Mouse (Mus musculus) brain, adult 2 months (tissue): ENCODE measurements around the gene Unc80.

ENCODE experiments used
- DNase-seq: peaks from one replicate; pipeline ENCODE4 v3.0.0; 2011; ENCODE audit warnings: low read depth, low spot score

The Unc80 gene

GRCm38 (mm10) chr1:66467821-66468703, at the start of gene Unc80:
Gene Unc80 (plus strand): TSS chr1:66468367.
- DNase-seq: peak; percentile 87

GRCm38 (mm10) chr1:66426073-66426472, 42.1 kb upstream of the Unc80 start:
- DNase-seq: peak; percentile 47

DNA sequence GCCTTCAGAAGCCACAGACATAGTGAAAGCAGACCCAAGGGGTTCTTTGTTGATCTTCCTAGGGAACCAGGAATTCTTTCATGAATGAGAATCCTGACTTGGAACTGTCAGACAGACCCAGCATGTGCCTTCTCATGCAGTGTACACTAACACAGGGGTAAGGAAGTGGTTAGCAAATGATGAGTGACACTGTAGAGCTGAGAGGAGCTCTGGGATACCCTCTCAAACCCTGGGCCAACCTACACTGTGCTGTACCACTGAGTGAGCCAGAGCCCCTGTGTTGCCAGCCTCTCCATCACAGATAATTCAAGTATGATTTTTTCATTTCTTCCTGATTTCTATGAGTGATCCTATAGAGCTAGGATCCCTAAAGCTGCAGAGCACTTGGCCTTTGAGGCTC, 37.2 kb upstream of the Unc80 start:
- DNase-seq: no peak

DNA sequence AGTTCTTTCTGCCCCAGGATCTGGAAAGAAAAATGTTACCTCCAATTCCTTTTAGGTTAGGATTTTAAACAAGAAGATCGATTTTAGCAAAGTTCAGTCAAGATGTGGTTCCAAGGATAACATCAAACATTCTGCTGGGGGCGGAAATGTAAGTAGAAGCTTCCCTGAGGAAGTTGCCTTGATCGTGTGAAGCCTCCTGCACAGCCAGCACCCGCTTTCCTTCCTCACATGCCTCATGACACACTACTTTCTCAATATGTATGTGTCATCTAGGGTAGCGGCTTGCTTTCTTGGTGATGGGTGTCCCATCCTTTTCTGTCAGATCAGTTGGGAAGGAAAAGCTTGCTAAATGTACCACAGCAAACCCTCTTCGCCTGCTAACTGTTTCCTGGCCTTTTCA, 36.7 kb upstream of the Unc80 start:
- DNase-seq: peak; percentile 66

GRCm38 (mm10) chr1:66438069-66438468, 30.1 kb upstream of the Unc80 start:
- peak; percentile 55 for DNase-seq

GRCm38 (mm10) chr1:66442922-66443321, 25.2 kb upstream of the Unc80 start:
- DNase-seq: no peak

GRCm38 (mm10) chr1:66449471-66449870, 18.7 kb upstream of the Unc80 start:
- DNase-seq: peak; percentile 37

DNA sequence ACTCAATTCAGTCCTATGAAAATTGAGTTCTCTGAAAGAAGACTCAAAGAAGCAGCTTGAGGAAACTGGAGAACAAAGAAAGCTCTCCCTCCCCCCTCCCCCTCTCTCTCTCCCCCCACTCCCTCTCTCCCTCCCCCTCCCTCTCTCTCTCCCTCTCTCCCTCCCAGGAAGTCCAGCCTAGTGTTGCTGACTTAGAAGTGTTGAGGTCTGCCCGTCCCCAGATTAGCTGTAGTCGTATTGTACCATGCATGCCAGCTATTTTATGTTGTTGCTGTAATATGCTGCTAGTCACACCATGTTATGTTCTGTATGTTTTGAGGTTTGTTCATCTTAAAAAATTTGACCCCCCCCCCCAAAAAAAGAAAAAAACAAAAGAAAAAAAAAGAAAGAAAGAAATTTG, 11.6 kb upstream of the Unc80 start:
- no peak for DNase-seq

DNA sequence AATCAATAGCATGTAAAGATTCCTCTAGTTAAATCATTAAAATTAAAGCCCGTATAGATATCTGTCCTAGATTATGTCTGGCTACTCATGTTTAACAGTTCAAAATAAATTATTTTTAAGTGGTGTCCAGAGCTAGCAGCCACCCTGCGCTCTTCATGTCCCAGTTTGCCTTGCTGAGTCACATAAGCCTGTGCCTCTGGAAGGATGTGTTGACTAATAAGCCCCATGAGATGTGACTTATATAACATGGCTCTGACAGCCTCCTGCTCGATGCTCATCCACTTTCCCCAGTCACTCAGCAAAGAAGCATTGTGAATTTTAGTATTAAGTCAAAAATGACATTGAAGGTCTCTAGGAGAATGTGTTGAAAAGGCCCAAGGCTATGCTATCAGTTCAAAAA, 10.4 kb upstream of the Unc80 start:
- DNase-seq: peak; percentile 70

- DNase-seq: no peak
Measured at GRCm38 (mm10) chr1:66459394-66459793, 8.8 kb upstream of the Unc80 start.

GRCm38 (mm10) chr1:66460850-66461249, 7.3 kb upstream of the Unc80 start:
- DNase-seq: peak; percentile 53

GRCm38 (mm10) chr1:66468704-66469020, 495 bp downstream of the Unc80 start:
- peak; percentile 85 for DNase-seq

DNA sequence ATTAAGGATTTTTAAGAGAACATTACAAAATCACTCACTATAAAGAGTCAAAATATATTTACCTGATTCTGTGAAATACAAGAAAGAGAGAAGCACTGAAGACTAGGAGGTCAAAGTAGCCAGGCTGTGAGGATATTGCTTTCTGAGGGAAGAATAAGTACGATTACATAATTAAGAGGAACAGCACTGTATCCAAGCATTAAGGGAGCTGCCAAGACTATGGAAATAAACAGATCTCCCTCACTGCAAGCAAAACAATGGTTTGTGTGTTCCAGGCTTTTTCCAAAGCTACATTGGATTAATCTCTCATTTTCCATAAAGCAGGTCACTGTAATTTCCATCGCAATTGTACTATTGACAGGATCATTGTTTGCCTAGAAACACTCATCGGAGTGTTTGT, 14.6 kb downstream of the Unc80 start:
- DNase-seq: peak; percentile 53

DNA sequence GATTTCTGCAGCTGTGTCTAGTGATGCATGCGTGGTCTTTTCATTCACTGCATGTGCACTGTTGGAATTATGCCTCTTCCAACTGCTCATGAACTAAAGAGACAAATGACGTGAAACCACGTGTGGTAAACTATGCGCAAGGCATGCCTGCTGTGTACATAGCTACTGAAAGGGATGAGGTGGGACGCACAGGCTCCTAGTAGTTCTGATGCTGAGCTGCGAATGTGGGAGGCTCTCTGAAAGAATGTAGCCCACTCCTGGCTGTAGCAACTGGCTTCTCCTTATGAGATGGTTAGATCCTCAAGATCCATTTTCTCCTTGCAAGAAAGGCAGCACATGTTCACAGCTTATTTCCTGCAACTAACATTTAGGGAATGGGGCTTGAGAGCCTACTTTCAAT, 24.9 kb downstream of the Unc80 start:
- peak; percentile 54 for DNase-seq

DNA sequence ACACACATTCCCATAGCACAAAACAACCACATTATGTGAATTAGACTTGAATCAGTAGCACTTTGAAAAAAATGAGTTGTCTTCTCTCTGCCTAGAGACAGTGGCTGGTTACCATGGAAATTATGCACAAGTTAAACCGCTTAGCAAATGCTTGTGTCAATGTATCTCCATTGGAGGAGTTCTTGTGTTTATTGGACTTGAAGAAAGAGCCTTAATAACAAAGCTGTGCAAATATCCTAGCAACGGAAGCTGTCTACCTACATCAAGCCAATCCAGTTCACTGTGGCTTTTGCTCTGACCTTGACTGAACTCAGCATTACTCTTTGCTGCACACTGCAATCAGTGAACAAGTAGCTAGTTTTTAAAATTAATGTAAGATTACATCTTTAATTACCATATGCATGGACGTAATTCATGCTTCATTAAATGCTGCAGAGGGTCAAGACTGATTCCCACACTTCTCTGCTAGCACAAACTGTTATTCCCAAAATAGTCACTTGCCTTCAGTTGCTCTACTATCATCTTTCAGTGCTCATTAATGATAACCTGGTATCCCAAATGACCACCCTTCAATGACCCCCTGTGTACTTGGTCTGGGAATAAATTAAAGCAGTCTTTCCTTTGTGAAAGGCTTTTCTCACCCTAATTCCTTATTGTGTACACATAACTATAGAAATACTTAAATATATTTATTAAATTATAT, 27.3 kb downstream of the Unc80 start:
- peak; percentile 68 for DNase-seq

DNA sequence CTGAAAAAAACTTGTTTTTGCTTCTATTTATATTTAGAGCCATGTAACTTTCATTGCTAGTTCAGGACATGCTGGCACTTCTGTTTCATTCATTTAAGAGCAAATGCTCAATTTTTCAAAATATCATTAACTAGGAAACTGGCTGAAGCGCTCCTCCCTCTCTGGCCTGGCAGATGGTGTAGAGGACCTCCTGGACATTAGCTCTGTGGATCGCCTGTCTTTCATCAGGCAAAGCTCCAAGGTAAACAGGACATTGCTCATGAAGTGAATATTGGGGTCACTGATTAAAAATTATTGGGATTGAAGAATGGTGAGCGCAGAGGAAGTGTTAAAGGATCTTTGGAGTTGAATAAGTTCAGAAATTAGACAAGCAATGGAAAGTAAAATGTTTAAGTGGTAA, 82.6 kb downstream of the Unc80 start:
- peak; percentile 83 for DNase-seq

DNA sequence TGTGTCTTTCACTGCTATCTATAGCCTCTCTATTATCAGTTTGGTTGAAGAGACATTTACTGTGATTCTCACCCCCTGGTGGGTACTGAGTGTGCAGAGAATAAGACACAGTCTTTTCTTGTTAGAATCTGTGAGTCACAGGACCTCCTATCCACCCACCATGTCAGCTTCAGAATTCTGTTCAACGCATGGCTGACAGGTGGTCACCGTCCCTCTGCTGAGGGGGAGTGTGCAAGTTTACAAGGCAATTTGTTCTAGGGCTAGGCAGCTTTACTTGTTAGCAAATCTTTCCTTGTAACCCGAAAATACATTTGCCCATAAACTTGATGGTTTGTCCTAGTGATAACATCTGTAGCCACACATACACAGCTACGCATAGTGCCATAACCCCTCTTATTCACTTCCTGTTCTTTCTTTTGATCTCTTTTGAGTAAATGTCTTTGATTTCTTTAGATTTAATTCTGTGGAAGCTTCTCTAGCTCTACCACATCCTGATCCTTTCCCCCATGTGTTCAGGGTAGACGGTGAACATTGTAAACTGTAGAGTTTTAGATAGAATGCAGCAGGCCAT, 84.3 kb downstream of the Unc80 start:
- DNase-seq: peak; percentile 93

DNA sequence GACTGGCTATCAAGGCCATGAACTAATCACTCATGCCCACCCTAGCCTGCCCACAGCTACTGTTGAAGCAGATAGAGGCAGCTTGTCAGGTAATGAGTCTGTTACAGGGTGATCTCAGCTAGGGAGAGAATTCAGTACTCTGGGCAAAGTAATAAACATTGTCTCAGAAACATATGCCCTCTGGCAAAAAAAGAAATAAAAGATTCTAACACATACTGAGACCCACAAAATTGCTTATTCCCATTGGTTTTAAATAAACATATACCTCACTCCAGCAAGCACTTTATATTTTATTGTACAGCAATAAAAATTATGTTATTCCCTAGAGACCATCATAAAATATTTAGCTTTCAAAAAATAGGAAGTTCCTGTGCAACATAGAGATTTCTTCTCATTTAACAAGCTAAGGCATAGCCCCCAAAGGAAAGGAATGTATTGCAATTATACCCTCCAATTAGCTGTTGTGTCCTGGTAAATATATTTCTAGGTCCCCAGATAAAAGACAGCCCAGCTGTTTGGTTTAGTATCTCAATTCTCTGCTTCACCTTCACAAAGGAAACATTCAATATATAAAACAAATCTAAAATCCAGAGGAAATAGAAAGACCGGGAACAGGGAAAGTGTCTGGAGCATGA, 93.6 kb downstream of the Unc80 start:
- DNase-seq: no peak

DNA sequence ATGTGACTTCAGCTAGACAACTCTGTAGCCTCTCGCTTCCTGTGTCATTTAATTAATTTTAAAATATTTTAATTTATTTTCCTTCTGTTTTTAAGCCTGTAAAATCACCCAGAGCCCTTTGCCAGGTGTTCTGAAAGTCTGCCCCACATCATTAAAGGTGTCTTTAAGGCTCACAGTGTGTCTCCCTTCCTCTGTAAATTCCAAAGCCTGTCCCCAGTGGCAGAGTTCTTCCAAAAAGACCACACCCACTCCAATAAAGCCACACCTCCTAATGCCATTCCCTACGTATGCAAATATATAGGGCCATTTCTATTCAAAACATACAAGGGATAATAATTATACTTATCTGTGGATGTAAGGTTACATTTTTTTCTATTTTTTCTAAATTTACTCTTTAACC, 94.2 kb downstream of the Unc80 start:
- no peak for DNase-seq

GRCm38 (mm10) chr1:66569736-66570135, 101.6 kb downstream of the Unc80 start:
- no peak for DNase-seq

- no peak for DNase-seq
Measured at GRCm38 (mm10) chr1:66597163-66597788, 129.1 kb downstream of the Unc80 start.

- no peak for DNase-seq
Measured at GRCm38 (mm10) chr1:66608304-66608703, 140.1 kb downstream of the Unc80 start.
